Mouse (Mus musculus) R1 (cell line): ENCODE data around the gene Traf3ip3.

Experiments used
- DNase-seq: peaks from one replicate; pipeline ENCODE4 v3.0.0-alpha.2; 2018; ENCODE audit warnings: low read depth, low spot score

Gene Traf3ip3

GRCm38 (mm10) chr1:193160317-193161032, 41.0 kb downstream of the Traf3ip3 start:
- peak; percentile 75 for DNase-seq

- no peak for DNase-seq
Measured at GRCm38 (mm10) chr1:193159613-193160012, 41.9 kb downstream of the Traf3ip3 start.

- no peak for DNase-seq
Measured at GRCm38 (mm10) chr1:193159163-193159562, 42.3 kb downstream of the Traf3ip3 start.

GRCm38 (mm10) chr1:193157111-193157492, 44.4 kb downstream of the Traf3ip3 start:
- no peak for DNase-seq

GRCm38 (mm10) chr1:193156316-193157110, 45.0 kb downstream of the Traf3ip3 start:
- no peak for DNase-seq

- no peak for DNase-seq
Measured at GRCm38 (mm10) chr1:193153561-193153960, 47.9 kb downstream of the Traf3ip3 start.

GRCm38 (mm10) chr1:193152872-193153271, 48.6 kb downstream of the Traf3ip3 start, which contains the start of gene Irf6:
Gene Irf6, plus strand, starts transcription at chr1:193153111.
- peak; percentile 87 for DNase-seq

GRCm38 (mm10) chr1:193151134-193151533, 50.4 kb downstream of the Traf3ip3 start:
- DNase-seq, result no peak

GRCm38 (mm10) chr1:193149231-193149630, 52.3 kb downstream of the Traf3ip3 start:
- DNase-seq, result no peak

- DNase-seq, result no peak
Measured at GRCm38 (mm10) chr1:193146416-193146815, 55.1 kb downstream of the Traf3ip3 start.

- DNase-seq, result no peak
Measured at GRCm38 (mm10) chr1:193145101-193145500, 56.4 kb downstream of the Traf3ip3 start.

- DNase-seq, result no peak
Measured at GRCm38 (mm10) chr1:193144516-193144915, 57.0 kb downstream of the Traf3ip3 start.

GRCm38 (mm10) chr1:193142517-193143062, 58.9 kb downstream of the Traf3ip3 start:
- no peak for DNase-seq

- DNase-seq, result no peak
Measured at GRCm38 (mm10) chr1:193141118-193141517, 60.4 kb downstream of the Traf3ip3 start.

GRCm38 (mm10) chr1:193138669-193139068, 62.8 kb downstream of the Traf3ip3 start:
- no peak for DNase-seq

- no peak for DNase-seq
Measured at GRCm38 (mm10) chr1:193138087-193138486, 63.4 kb downstream of the Traf3ip3 start.

GRCm38 (mm10) chr1:193133726-193134125, 67.8 kb downstream of the Traf3ip3 start:
- DNase-seq, result peak; percentile 65

- DNase-seq, result no peak
Measured at GRCm38 (mm10) chr1:193132385-193132784, 69.1 kb downstream of the Traf3ip3 start.

GRCm38 (mm10) chr1:193131311-193131948, 70.1 kb downstream of the Traf3ip3 start:
- DNase-seq, result no peak

- no peak for DNase-seq
Measured at GRCm38 (mm10) chr1:193130839-193131238, 70.7 kb downstream of the Traf3ip3 start.

- DNase-seq, result no peak
Measured at GRCm38 (mm10) chr1:193130456-193130825, 71.1 kb downstream of the Traf3ip3 start.
